Mouse (Mus musculus): ENCODE measurements around the gene Arfrp1. TPM values are rescaled to one million over a fixed set of nuclear protein-coding genes. Genes with fewer than 3 reads are reported as not detected.

Gene Arfrp1
- polyA plus RNA-seq, 1 experiment from 2014 or later: 64.8 TPM

GRCm38 (mm10) chr2:181319248-181320102 is 45.7 kb downstream of the Arfrp1 start, which contains the start of gene Rtel1:
Gene Rtel1, plus strand, starts transcription at chr2:181319739.
- Histone ChIP-seq H3K36me3 (peaks cover 26% of the 10 kb centered on the region), H3K4me3 (peak within 1 kb of the TSS; percentile 59), H3K9me3 (no peaks in the 10 kb centered on the region), H3K4me2 (peak within 1 kb of the TSS; percentile 69), H3K4me1 (peaks cover 10% of the 10 kb centered on the region), H3K9ac (peak within 1 kb of the TSS; percentile 46), H3K27ac (peak within 1 kb of the TSS; percentile 54), H3K27me3 (peaks cover 26% of the 10 kb centered on the region)
- 0 out of 2 replicates have a peak, but pooled peaks have one; percentile 63 for ATAC-seq (ENCODE audit: insufficient number of reproducible peaks, low FRiP score, low TSS enrichment, low read depth)
- 7% methylated on average over 40 of the region's 40 CpGs for WGBS

DNA sequence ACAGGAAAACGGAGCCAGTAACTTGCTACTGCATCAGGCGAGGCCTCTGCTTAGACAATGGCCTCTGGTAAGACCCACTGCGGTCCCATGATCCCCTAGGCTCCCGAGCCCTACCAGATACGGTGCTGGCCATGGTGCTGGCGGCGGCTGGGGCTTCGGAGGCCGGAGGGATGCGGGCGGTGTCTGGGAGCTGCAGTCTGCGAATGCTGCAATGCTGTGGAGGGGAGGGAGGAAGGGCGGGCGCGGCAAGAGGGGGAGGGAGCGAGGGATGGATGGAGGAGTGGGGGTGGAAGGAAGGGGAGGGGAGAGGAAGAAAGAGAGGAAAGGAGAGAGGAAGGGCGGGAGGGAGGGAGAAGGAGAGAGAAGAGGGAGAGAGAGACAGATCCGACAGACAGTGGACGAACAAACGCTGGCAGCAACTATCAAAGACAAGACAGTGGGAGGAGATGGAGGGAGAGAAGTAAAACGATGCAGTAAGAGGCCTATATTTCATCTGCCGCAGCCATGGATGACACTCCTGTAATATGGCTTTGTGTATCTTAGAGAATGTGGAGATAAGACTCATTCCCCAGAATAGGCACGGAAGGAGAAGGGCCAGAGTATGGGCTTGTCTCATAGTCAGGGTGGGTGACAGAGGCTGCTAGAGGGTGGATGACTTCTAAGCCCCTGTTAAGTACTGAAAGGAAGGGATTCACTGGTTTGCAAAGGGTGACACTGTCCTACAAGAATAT is 51.0 kb downstream of the Arfrp1 start, which contains the start of gene Stmn3:
Gene Stmn3, minus strand, starts transcription at position 421 of the 731 bp plus-strand sequence.
- WGBS: 4% methylated on average over 19 of the region's 23 CpGs
- Histone ChIP-seq H3K9me3 (no peaks in the 10 kb centered on the region), H3K27ac (no peak within 1 kb of the TSS), H3K4me1 (peaks cover 8% of the 10 kb centered on the region), H3K9ac (no peak within 1 kb of the TSS), H3K4me3 (peak within 1 kb of the TSS; percentile 14; the same call in 1 of the 2 replicates), H3K36me3 (no peaks in the 10 kb centered on the region), H3K4me2 (0 out of 2 replicates have a peak within 1 kb of the TSS, but pooled peaks have one; percentile 10), H3K27me3 (peaks cover 59% of the 10 kb centered on the region)
- no peak for ATAC-seq (ENCODE audit: insufficient number of reproducible peaks, low FRiP score, low TSS enrichment, low read depth)

DNA sequence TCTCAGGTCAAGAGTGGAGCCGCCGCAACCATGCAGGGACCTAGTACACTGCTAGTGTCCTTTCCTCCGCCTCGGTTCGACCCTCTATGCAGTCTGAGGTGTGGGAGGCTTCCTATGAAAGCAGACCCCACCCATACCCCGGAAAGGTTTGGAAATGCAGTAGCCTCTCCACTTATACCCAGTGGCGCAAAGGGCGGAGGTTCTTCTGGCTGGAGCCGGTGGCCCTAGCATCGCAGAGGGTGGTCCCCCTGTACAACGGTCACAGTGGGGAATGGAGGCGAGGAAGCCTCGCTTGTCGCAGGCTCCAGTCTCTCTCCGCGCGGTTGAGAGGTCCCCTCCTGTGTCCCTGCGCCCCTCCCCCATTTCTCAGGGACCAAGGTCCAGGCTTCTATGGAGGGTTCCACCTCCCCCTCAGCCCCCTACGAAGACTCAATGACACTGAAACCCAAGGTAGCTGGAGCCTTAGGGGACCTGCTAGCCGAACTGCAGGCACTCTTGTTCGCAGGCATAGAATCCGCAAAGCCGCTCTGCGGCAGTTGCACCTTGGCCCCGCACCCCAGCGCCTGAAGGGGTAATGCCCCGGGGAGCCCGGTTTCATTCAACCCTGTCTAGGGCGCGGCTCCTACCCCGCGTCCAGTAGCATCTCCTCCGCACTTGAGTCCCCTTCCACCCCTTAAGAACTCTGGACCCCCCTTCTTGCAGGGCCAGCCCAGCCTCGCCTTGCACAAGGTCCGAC is 51.7 kb downstream of the Arfrp1 start:
- 0 out of 2 replicates have a peak overlapping the region, but pooled peaks have one; percentile 10 for H3K4me2 ChIP-seq
- no peak overlapping the region for H3K27ac ChIP-seq
- WGBS: 3% methylated on average over 35 of the region's 35 CpGs
- H3K27me3 ChIP-seq: peaks cover 64% of the 10 kb centered on the region
- ATAC-seq (ENCODE audit: insufficient number of reproducible peaks, low FRiP score, low TSS enrichment, low read depth): no peak
- H3K9me3 ChIP-seq: no peaks in the 10 kb centered on the region
- no peak overlapping the region for H3K9ac ChIP-seq
- peaks cover 8% of the 10 kb centered on the region for H3K4me1 ChIP-seq
- H3K4me3 ChIP-seq: peak overlapping the region; percentile 14; the same call in 1 of the 2 replicates
- no peaks in the 10 kb centered on the region for H3K36me3 ChIP-seq

DNA sequence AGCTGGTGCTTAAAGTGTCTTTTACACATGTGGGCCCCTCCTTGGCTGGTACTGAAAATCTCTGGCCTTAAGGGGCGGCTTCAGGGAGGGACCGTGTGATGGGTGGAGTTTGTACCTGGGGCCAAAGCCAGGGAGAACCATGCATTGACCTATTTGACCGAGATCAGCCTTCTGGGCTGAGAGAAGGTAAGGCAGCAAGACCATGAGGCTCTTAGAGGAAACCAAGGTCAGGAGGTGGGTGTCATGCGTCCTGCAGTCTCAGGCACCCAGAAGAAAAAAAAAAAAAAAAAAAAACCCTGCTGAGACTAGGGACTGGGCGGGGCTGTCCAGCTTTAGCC is 52.2 kb downstream of the Arfrp1 start:
- Histone ChIP-seq H3K4me3 (no peak overlapping the region), H3K27ac (no peak overlapping the region), H3K9ac (no peak overlapping the region), H3K4me1 (peaks cover 8% of the 10 kb centered on the region), H3K9me3 (no peaks in the 10 kb centered on the region), H3K27me3 (peaks cover 69% of the 10 kb centered on the region), H3K36me3 (no peaks in the 10 kb centered on the region), H3K4me2 (no peak overlapping the region)
- 8% methylated on average over 5 of the region's 5 CpGs for WGBS
- ATAC-seq (ENCODE audit: insufficient number of reproducible peaks, low FRiP score, low TSS enrichment, low read depth): no peak

DNA sequence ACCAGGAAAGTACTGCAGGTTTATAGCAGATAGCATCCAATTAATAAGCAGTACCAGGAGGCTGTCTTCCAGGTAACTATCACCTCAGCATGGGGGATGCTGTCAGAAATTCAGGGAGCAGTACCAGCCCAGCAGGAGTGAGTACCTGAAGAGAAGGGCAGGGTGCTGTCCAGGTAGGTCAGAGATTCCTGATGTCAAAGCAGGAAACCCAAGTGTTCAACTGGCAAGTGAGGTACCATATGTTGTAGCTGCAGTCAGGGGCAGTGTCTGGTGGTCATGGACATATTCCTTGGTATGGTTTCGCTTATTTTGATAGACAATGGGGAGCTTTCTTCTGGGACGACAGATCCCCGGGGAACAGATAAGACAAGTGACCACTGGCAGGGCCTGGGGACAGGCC is 52.8 kb downstream of the Arfrp1 start:
- no peak overlapping the region for H3K4me3 ChIP-seq
- no peak overlapping the region for H3K9ac ChIP-seq
- H3K27me3 ChIP-seq: peaks cover 74% of the 10 kb centered on the region
- 71% methylated on average over 3 of the region's 3 CpGs for WGBS
- no peak overlapping the region for H3K27ac ChIP-seq
- peaks cover 8% of the 10 kb centered on the region for H3K4me1 ChIP-seq
- no peak for ATAC-seq (ENCODE audit: insufficient number of reproducible peaks, low FRiP score, low TSS enrichment, low read depth)
- no peaks in the 10 kb centered on the region for H3K36me3 ChIP-seq
- H3K4me2 ChIP-seq: no peak overlapping the region
- no peaks in the 10 kb centered on the region for H3K9me3 ChIP-seq

Other genes with a start within 250 kb of the Arfrp1 start
- gene Kcnq2, start 230.1 kb downstream of the Arfrp1 start, polyA plus RNA-seq (2015; fragmentation: Nextera tagmentation; extraction: Ambion mirVana): 0.15 TPM in 1 of 2 replicates, not detected in the other
- not detected in 2 replicates for gene Eef1a2, start 208.4 kb downstream of the Arfrp1 start, polyA plus RNA-seq (2015; fragmentation: Nextera tagmentation; extraction: Ambion mirVana)
- gene Ppdpf, start 178.2 kb downstream of the Arfrp1 start, polyA plus RNA-seq (2015; fragmentation: Nextera tagmentation; extraction: Ambion mirVana): 230 and 254 TPM in 2 replicates
- 2.1 and 2.2 TPM in 2 replicates for gene Ptk6, start 162.6 kb downstream of the Arfrp1 start, polyA plus RNA-seq (2015; fragmentation: Nextera tagmentation; extraction: Ambion mirVana)
- gene Srms, start 152.2 kb downstream of the Arfrp1 start, polyA plus RNA-seq (2015; fragmentation: Nextera tagmentation; extraction: Ambion mirVana): 0.26 and 0.41 TPM in 2 replicates
- 0.14 and 0.25 TPM in 2 replicates for gene Fndc11, start 145.4 kb downstream of the Arfrp1 start, polyA plus RNA-seq (2015; fragmentation: Nextera tagmentation; extraction: Ambion mirVana)
- gene Helz2, start 123.4 kb downstream of the Arfrp1 start, polyA plus RNA-seq (2015; fragmentation: Nextera tagmentation; extraction: Ambion mirVana): 1.3 and 1.4 TPM in 2 replicates
- 14.1 and 15.1 TPM in 2 replicates for gene Gmeb2, start 77.4 kb downstream of the Arfrp1 start, polyA plus RNA-seq (2015; fragmentation: Nextera tagmentation; extraction: Ambion mirVana)
- gene Stmn3, start 50.9 kb downstream of the Arfrp1 start, polyA plus RNA-seq (2015; fragmentation: Nextera tagmentation; extraction: Ambion mirVana): 0.77 and 2.5 TPM in 2 replicates
- 35.8 and 36.3 TPM in 2 replicates for gene Rtel1, start 45.7 kb downstream of the Arfrp1 start, polyA plus RNA-seq (2015; fragmentation: Nextera tagmentation; extraction: Ambion mirVana)
- gene Zgpat, start 476 bp downstream of the Arfrp1 start, polyA plus RNA-seq (2015; fragmentation: Nextera tagmentation; extraction: Ambion mirVana): 40.4 and 42.1 TPM in 2 replicates
- 22.7 and 23.7 TPM in 2 replicates for gene Lime1, start 14.7 kb upstream of the Arfrp1 start, polyA plus RNA-seq (2015; fragmentation: Nextera tagmentation; extraction: Ambion mirVana)
- gene Zbtb46, start 94.0 kb upstream of the Arfrp1 start, polyA plus RNA-seq (2015; fragmentation: Nextera tagmentation; extraction: Ambion mirVana): 4.2 and 4.8 TPM in 2 replicates
- gene Abhd16b, start 127.8 kb upstream of the Arfrp1 start, polyA plus RNA-seq (2015; fragmentation: Nextera tagmentation; extraction: Ambion mirVana): 0.12 and 0.13 TPM in 2 replicates
- gene Tpd52l2, start 131.7 kb upstream of the Arfrp1 start, polyA plus RNA-seq (2015; fragmentation: Nextera tagmentation; extraction: Ambion mirVana): 155 and 159 TPM in 2 replicates
- 89.3 and 89.5 TPM in 2 replicates for gene Dnajc5, start 155.1 kb upstream of the Arfrp1 start, polyA plus RNA-seq (2015; fragmentation: Nextera tagmentation; extraction: Ambion mirVana)
- gene Uckl1, start 219.5 kb upstream of the Arfrp1 start, polyA plus RNA-seq (2015; fragmentation: Nextera tagmentation; extraction: Ambion mirVana): 44.7 and 52.6 TPM in 2 replicates
- gene Prpf6, start 226.5 kb upstream of the Arfrp1 start, polyA plus RNA-seq (2015; fragmentation: Nextera tagmentation; extraction: Ambion mirVana): 63.3 and 63.7 TPM in 2 replicates
- 43.8 and 53.4 TPM in 2 replicates for gene Zfp512b, start 227.4 kb upstream of the Arfrp1 start, polyA plus RNA-seq (2015; fragmentation: Nextera tagmentation; extraction: Ambion mirVana)
- gene Samd10, start 233.8 kb upstream of the Arfrp1 start, polyA plus RNA-seq (2015; fragmentation: Nextera tagmentation; extraction: Ambion mirVana): 11.0 TPM in 2 replicates

All from limb, embryonic 15.5 days (tissue).